Mouse (Mus musculus) ES-E14 (cell line): Measurements from ENCODE around the gene Hsd11b2.

Experiments used
- CHD2 ChIP-seq: IDR thresholded peaks from 2 replicates; pipeline ENCODE4 v1.6.1; 2014; ENCODE audit warnings: mild to moderate bottlenecking, low read depth, low read length, inconsistent platforms
- HCFC1 ChIP-seq: IDR thresholded peaks from 2 replicates; pipeline ENCODE4 v1.6.1; 2012; ENCODE audit warnings: low read length, inconsistent platforms, borderline replicate concordance; ENCODE audit not compliant: insufficient read depth

GRCm38 (mm10) chr8:105488082-105488481 is 30.5 kb upstream of the Hsd11b2 start:
- TF ChIP-seq CHD2: no peak
- TF ChIP-seq HCFC1: no peak
